Mouse (Mus musculus): ENCODE results near the gene Rsc1a1. TPM values are rescaled to one million over a fixed set of nuclear protein-coding genes. Genes with fewer than 3 reads are reported as not detected.

Gene Rsc1a1
- polyA plus RNA-seq, 1 experiment, result 0.11 TPM

DNA sequence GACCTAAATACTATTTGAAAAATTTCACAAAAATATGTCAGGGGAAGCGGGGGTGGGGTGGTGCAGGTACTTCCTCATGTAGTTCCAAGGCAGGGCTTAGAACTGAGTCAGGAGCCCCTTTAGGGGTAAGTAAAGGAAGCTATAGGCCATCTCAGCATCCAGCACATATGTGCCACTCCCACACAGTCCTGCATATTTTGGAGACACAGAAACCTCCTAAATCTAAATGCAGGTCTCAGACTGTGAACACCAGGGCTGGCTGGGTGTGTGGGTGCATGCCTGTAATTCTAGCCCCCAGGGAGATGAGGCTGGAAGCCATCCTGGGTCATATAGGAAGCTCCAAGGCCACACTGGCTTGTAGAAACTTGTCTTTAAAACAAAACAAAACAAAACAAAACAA is 25.9 kb upstream of the Rsc1a1 start:
- TF ChIP-seq TAL1 (IDR thresholded peaks at IDR 0.05; ENCODE audit: low read length) (no peak), GATA1 (IDR thresholded peaks at IDR 0.05; ENCODE audit: low read length) (no peak)
- H3K4me3 ChIP-seq (replicated peaks), result no peak overlapping the region
- peaks cover 99% of the 10 kb centered on the region for H3K36me3 ChIP-seq (ENCODE audit: control insufficient read depth)
- peaks cover 14% of the 10 kb centered on the region for H3K4me1 ChIP-seq (ENCODE audit: control insufficient read depth)
- H3K27me3 ChIP-seq (ENCODE audit: control insufficient read depth), result no peaks in the 10 kb centered on the region
- H3K9me3 ChIP-seq (ENCODE audit: control insufficient read depth, low read length), result no peaks in the 10 kb centered on the region

- no peaks in the 10 kb centered on the region for H3K27me3 ChIP-seq (ENCODE audit: control insufficient read depth)
Observed at GRCm38 (mm10) chr4:141708971-141709370, 23.6 kb upstream of the Rsc1a1 start.

GRCm38 (mm10) chr4:141708005-141708404 is 22.6 kb upstream of the Rsc1a1 start:
- Histone ChIP-seq H3K9me3 (ENCODE audit: control insufficient read depth, low read length) (no peaks in the 10 kb centered on the region), H3K27me3 (ENCODE audit: control insufficient read depth) (no peaks in the 10 kb centered on the region), H3K4me1 (ENCODE audit: control insufficient read depth) (no peaks in the 10 kb centered on the region; the same call in 1 of the 2 replicates), H3K4me3 (replicated peaks) (no peak overlapping the region), H3K36me3 (ENCODE audit: control insufficient read depth) (peaks cover 100% of the 10 kb centered on the region)
- TF ChIP-seq TAL1 (IDR thresholded peaks at IDR 0.05; ENCODE audit: low read length) (no peak), GATA1 (IDR thresholded peaks at IDR 0.05; ENCODE audit: low read length) (no peak)

More at GRCm38 (mm10) chr4:141708971-141709370, 23.6 kb upstream of the Rsc1a1 start:
- Histone ChIP-seq H3K36me3 (ENCODE audit: control insufficient read depth) (peaks cover 100% of the 10 kb centered on the region), H3K4me1 (ENCODE audit: control insufficient read depth) (no peaks in the 10 kb centered on the region; the same call in none of the 2 replicates), H3K4me3 (replicated peaks) (no peak overlapping the region), H3K9me3 (ENCODE audit: control insufficient read depth, low read length) (no peaks in the 10 kb centered on the region)
- TF ChIP-seq TAL1 (IDR thresholded peaks at IDR 0.05; ENCODE audit: low read length) (no peak), GATA1 (IDR thresholded peaks at IDR 0.05; ENCODE audit: low read length) (no peak)

DNA sequence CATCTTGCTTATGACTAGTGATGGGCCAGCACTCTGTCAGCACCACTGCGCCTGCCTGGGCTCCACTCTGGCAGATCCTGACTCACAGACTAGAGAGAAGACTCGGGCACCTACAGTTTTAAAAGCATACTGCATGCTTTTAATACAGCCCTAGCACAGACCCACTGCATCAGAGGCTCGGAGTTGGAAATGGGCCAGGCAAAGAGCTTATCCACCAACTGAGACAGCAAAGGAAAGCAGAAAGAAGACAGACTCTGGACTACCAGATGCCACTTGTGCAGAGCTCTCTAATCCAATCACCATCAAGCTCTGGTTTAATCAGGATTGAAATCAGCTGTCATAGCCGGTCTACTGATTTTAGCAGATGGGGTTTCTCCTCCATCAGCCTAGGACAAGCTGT is 19.9 kb upstream of the Rsc1a1 start:
- H3K27me3 ChIP-seq (ENCODE audit: control insufficient read depth), result no peaks in the 10 kb centered on the region
- H3K9me3 ChIP-seq (ENCODE audit: control insufficient read depth, low read length), result no peaks in the 10 kb centered on the region
- no peaks in the 10 kb centered on the region for H3K4me1 ChIP-seq (ENCODE audit: control insufficient read depth)
- TF ChIP-seq GATA1 (IDR thresholded peaks at IDR 0.05; ENCODE audit: low read length), result no peak
- TF ChIP-seq TAL1 (IDR thresholded peaks at IDR 0.05; ENCODE audit: low read length), result no peak
- H3K36me3 ChIP-seq (ENCODE audit: control insufficient read depth), result peaks cover 100% of the 10 kb centered on the region
- no peak overlapping the region for H3K4me3 ChIP-seq (replicated peaks)

DNA sequence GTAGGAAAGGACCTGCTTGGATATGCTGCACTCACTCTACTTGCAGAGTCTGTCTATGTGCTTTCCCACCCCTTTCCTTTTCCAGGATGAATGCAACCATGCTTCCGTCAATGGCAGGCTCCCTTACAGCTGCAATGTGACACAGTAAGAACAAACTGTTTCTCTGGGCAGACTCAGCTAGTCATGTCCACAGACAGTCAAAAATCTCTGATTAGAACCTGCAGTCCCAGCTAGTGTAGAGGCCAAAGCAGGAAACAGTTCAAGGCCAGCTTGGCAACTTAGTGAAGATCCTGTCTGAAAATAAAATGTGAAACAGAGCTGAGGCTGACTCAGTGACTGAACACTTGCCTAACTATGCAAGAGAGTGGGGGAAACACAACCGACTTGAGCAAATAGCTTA is 19.2 kb upstream of the Rsc1a1 start:
- H3K27me3 ChIP-seq (ENCODE audit: control insufficient read depth), result no peaks in the 10 kb centered on the region
- no peak for TF ChIP-seq GATA1 (IDR thresholded peaks at IDR 0.05; ENCODE audit: low read length)
- TF ChIP-seq TAL1 (IDR thresholded peaks at IDR 0.05; ENCODE audit: low read length), result no peak
- no peaks in the 10 kb centered on the region for H3K9me3 ChIP-seq (ENCODE audit: control insufficient read depth, low read length)
- H3K4me3 ChIP-seq (replicated peaks), result no peak overlapping the region
- no peaks in the 10 kb centered on the region; the same call in 1 of the 2 replicates for H3K4me1 ChIP-seq (ENCODE audit: control insufficient read depth)
- H3K36me3 ChIP-seq (ENCODE audit: control insufficient read depth), result peaks cover 100% of the 10 kb centered on the region

GRCm38 (mm10) chr4:141694719-141695118 is 9.3 kb upstream of the Rsc1a1 start:
- Histone ChIP-seq H3K9me3 (ENCODE audit: control insufficient read depth, low read length) (no peaks in the 10 kb centered on the region), H3K36me3 (ENCODE audit: control insufficient read depth) (peaks cover 99% of the 10 kb centered on the region), H3K27me3 (ENCODE audit: control insufficient read depth) (no peaks in the 10 kb centered on the region), H3K4me3 (replicated peaks) (no peak overlapping the region), H3K4me1 (ENCODE audit: control insufficient read depth) (peaks cover 3% of the 10 kb centered on the region)
- TF ChIP-seq GATA1 (IDR thresholded peaks at IDR 0.05; ENCODE audit: low read length) (no peak), TAL1 (IDR thresholded peaks at IDR 0.05; ENCODE audit: low read length) (no peak)

DNA sequence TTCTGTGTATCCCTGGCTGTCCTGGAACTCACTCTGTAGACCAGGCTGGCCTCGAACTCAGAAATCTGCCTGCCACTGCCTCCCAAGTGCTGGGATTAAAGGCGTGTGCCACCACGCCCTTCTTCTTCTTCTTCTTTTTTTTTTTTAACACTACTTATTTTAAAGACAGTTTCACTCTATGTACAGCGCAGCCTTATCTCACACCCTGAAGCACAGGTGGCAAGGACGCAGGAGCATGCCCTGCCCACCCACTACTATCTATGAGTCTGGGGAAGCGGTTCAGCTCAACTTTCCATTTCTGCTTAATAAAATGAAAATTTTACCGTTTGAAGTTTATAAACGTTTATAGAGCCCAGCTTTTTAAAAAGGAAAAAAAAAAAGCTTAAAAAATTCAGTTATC is 3.1 kb upstream of the Rsc1a1 start:
- Histone ChIP-seq H3K36me3 (ENCODE audit: control insufficient read depth) (peaks cover 95% of the 10 kb centered on the region), H3K9me3 (ENCODE audit: control insufficient read depth, low read length) (no peaks in the 10 kb centered on the region), H3K27me3 (ENCODE audit: control insufficient read depth) (no peaks in the 10 kb centered on the region), H3K4me1 (ENCODE audit: control insufficient read depth) (peaks cover 4% of the 10 kb centered on the region), H3K4me3 (replicated peaks) (no peak overlapping the region)
- no peak for TF ChIP-seq TAL1 (IDR thresholded peaks at IDR 0.05; ENCODE audit: low read length)
- TF ChIP-seq GATA1 (IDR thresholded peaks at IDR 0.05; ENCODE audit: low read length), result no peak

- no peak for TF ChIP-seq GATA1 (IDR thresholded peaks at IDR 0.05; ENCODE audit: low read length)
- TF ChIP-seq TAL1 (IDR thresholded peaks at IDR 0.05; ENCODE audit: low read length), result no peak
- H3K9me3 ChIP-seq (ENCODE audit: control insufficient read depth, low read length), result no peaks in the 10 kb centered on the region
- H3K27me3 ChIP-seq (ENCODE audit: control insufficient read depth), result no peaks in the 10 kb centered on the region
- H3K4me3 ChIP-seq (replicated peaks), result no peak overlapping the region
- H3K36me3 ChIP-seq (ENCODE audit: control insufficient read depth), result peaks cover 95% of the 10 kb centered on the region
- H3K4me1 ChIP-seq (ENCODE audit: control insufficient read depth), result peaks cover 6% of the 10 kb centered on the region
Observed at GRCm38 (mm10) chr4:141686525-141686924, 1.1 kb upstream of the Rsc1a1 start.

DNA sequence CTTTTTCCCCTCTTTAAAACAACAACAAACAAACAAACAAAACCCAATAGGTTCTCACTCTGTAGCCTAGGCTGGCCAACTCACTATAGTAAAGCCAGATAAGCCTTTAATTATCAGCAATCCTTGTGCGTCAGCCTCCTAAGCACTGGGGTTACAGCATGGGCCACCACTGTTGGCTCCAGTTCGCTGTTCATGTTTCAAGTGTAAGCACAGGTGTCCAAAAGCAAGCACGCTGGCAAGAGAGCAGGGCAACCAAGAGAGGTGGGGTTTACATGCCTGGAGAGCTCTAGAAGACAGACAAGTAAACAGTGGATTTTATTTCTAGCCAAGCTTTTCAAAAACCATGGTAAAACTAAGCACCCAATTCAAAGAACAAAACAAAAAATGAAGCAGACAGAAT is 694 bp upstream of the Rsc1a1 start:
- Histone ChIP-seq H3K4me1 (ENCODE audit: control insufficient read depth) (peaks cover 6% of the 10 kb centered on the region), H3K4me3 (replicated peaks) (no peak overlapping the region), H3K36me3 (ENCODE audit: control insufficient read depth) (peaks cover 95% of the 10 kb centered on the region), H3K27me3 (ENCODE audit: control insufficient read depth) (no peaks in the 10 kb centered on the region), H3K9me3 (ENCODE audit: control insufficient read depth, low read length) (no peaks in the 10 kb centered on the region)
- TF ChIP-seq GATA1 (IDR thresholded peaks at IDR 0.05; ENCODE audit: low read length), result no peak
- no peak for TF ChIP-seq TAL1 (IDR thresholded peaks at IDR 0.05; ENCODE audit: low read length)

- H3K36me3 ChIP-seq (ENCODE audit: control insufficient read depth), result peaks cover 89% of the 10 kb centered on the region
Observed at GRCm38 (mm10) chr4:141682706-141683230, 2.6 kb downstream of the Rsc1a1 start.

More at GRCm38 (mm10) chr4:141682706-141683230, 2.6 kb downstream of the Rsc1a1 start:
- TF ChIP-seq GATA1 (IDR thresholded peaks at IDR 0.05; ENCODE audit: low read length) (no peak), TAL1 (IDR thresholded peaks at IDR 0.05; ENCODE audit: low read length) (no peak)
- Histone ChIP-seq H3K9me3 (ENCODE audit: control insufficient read depth, low read length) (no peaks in the 10 kb centered on the region), H3K27me3 (ENCODE audit: control insufficient read depth) (no peaks in the 10 kb centered on the region), H3K4me1 (ENCODE audit: control insufficient read depth) (peaks cover 2% of the 10 kb centered on the region; the same call in 1 of the 2 replicates), H3K4me3 (replicated peaks) (no peak overlapping the region)
